Mouse (Mus musculus): ENCODE measurements around the gene Castor1. TPM values are rescaled to one million over a fixed set of nuclear protein-coding genes. Genes with fewer than 3 reads are reported as not detected.
A peak's percentile ranks its signal among the peaks of the same experiment; 100 is the strongest.
"Not testable (repeated sequence)": the region's sequence is repeated elsewhere in the genome, so short reads cannot be mapped to it uniquely, and the experiment has no call there.

Gene Castor1
- total RNA-seq (2017): 0.64 to 8.6 TPM (median 2.4 TPM) in 3 replicates

DNA sequence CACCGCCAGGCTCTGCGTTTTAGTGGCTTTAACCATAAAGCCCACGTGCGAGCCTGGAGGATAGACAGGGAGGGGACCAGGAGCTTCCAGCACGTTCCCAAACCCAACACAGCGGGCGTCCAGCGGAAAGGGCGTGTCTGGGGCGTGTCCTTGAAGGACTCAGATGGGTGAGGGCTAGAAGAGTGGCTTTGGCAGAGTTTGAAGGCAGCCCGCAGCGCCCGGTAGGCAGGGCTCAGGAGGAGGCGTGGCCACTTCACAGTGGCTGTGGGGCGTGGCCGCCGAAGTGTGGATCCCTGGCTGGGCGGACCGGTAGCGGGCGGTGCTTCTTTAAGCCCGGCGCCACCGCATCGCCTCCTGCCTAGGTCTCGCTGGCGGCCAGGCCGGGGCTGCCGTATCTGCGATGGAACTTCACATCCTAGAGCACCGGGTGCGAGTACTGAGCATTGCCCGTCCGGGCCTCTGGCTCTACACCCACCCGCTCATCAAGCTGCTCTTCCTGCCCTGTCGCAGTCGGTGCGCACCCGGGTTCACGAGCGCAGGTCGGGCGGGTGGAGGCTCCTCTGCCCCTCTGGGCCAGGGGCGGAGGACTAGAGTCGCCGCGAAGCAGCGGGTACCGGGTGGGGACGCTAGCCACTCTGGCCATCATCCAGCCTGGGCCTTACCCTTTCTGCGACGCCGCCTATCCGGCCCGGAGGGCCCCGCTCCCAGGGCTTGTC lies at the start of gene Castor1:
Gene Castor1, plus strand, starts transcription at position 312 of the 716 bp plus-strand sequence.
- peak; percentile 74 for ATAC-seq (replicated peaks; ENCODE audit: insufficient number of reproducible peaks, low FRiP score, low TSS enrichment, poor library complexity, severe bottlenecking)

DNA sequence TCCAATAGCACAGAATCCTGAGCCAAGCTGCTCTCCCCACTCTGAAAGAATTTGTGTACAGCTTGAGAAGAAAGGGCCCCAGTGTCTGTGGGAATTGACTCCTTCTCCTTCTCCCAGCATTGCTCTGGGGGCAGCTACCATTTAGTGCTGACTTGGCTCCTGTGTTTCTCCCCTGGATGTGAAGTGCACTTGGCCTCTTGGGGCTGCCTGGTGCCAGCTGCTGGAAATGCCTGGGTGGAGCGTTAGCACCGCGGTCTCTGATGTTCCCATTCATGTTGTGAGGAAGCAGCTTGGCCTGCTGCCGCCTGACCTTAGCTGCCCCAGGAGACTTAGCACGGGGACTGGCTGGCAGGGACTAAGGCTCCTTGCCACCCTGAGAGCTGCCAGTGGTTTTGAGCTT lies 43.4 kb upstream of the Castor1 start:
- no peak for ATAC-seq (replicated peaks; ENCODE audit: insufficient number of reproducible peaks, low FRiP score, low TSS enrichment, poor library complexity, severe bottlenecking)

DNA sequence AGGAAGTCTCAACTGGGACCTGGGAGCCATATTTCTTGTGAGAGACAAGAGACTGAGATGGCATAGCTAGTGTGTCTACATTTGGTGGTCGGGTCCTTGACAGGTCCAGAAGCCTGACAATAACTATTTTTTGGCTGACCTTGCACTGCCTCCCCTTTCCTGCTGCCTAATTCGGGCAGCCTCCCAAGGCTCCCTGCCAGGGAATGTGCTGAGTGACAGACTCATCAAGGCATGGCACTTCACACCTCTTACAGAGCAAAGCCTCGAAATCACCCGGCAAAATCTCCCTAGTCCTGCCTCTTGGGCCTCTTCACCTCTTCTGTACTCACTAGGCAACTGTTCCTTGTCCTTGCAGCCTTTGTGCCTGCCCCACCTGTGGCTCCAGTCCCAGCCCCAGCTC lies 40.3 kb upstream of the Castor1 start:
- no peak for ATAC-seq (replicated peaks; ENCODE audit: insufficient number of reproducible peaks, low FRiP score, low TSS enrichment, poor library complexity, severe bottlenecking)

DNA sequence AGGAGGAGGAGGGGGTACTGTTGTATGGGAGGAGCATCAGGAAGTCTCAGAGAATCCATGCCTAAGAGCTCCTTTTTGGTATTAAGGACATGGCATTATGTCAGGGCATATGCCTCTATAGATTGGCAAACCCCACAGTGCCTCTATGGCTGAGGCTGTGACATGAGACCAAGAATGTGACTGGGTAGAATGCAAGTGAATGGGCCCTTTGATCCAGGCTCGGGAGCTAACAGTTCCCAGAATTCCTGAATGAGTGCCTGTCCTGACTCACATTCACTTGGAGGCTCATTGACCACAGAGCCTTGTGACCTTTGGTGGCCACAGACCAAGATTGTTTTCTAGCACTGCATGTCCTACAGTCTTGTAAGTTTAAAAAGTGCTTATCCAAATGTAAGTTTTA lies 36.0 kb upstream of the Castor1 start:
- no peak for ATAC-seq (replicated peaks; ENCODE audit: insufficient number of reproducible peaks, low FRiP score, low TSS enrichment, poor library complexity, severe bottlenecking)

DNA sequence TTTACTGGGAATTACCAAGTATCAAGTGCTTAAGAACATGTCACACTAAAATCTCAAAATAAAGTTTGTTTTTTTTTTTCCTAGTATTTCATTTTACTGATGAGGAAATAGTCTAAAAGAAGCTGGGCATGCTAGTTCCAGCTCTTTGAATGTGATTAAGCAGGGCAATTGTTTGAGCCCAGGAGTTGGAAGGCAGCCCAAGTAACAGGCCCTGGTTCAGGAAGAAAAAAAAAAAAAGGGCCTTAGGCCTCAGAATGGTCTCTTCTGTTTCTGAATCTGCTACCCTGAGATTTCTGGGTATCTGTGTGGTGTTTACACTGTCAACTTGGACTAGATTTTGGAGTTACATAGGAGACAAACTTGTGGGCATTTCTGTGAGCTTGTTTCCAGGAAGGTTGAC lies 34.5 kb upstream of the Castor1 start:
- ATAC-seq (replicated peaks; ENCODE audit: insufficient number of reproducible peaks, low FRiP score, low TSS enrichment, poor library complexity, severe bottlenecking): no peak

DNA sequence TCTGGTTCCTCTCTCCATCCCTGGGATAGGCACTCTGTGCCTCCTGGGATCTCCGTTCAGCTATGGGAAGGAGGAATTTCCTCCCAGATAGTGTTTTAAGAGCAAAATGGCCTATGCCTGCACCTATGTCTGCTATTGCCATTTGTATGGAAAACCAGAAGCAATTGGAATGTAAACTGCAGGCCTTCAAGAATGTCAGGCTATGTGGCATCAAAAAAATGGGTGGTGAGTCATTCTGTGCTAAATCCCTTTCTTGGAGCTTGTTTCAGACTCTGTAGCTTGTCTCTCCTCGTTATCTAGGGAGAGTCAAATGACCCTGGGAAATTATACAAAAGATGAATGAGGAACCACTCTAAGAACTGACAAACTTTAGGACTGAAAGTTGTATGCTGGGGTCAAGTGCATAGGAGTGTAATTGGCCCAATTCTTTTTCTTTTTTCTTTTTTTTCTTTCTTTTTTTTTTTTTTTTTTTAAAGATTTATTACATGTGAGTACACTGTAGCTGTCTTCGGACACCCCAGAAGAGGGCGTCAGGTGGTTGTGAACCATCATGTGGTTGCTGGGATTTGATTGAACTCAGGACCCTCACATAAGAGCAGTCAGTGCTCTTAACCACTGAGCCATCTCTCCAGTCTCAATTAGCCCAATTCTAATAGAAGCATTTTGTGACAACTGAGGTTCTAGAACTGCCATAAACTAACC lies 33.6 kb upstream of the Castor1 start:
- ATAC-seq (replicated peaks; ENCODE audit: insufficient number of reproducible peaks, low FRiP score, low TSS enrichment, poor library complexity, severe bottlenecking): no peak

DNA sequence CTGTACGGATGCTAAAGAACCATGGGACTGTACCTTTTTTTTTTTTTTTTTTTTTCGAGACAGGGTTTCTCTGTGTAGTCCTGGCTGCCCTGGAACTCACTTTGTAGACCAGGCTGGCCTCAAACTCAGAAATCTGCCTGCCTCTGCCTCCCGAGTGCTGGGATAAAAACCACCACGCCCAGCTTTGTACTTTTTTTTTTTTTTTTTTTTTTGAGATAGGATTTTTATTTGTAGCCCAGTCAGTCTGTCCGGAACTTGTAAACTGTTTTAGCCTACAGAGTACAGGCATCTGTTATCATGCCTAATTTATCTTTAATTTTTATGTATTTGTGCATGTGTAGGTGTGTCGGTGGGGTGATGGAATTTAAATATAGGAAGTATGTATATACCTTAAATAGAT lies 32.5 kb upstream of the Castor1 start:
- not testable (repeated sequence) for ATAC-seq (replicated peaks; ENCODE audit: insufficient number of reproducible peaks, low FRiP score, low TSS enrichment, poor library complexity, severe bottlenecking)

DNA sequence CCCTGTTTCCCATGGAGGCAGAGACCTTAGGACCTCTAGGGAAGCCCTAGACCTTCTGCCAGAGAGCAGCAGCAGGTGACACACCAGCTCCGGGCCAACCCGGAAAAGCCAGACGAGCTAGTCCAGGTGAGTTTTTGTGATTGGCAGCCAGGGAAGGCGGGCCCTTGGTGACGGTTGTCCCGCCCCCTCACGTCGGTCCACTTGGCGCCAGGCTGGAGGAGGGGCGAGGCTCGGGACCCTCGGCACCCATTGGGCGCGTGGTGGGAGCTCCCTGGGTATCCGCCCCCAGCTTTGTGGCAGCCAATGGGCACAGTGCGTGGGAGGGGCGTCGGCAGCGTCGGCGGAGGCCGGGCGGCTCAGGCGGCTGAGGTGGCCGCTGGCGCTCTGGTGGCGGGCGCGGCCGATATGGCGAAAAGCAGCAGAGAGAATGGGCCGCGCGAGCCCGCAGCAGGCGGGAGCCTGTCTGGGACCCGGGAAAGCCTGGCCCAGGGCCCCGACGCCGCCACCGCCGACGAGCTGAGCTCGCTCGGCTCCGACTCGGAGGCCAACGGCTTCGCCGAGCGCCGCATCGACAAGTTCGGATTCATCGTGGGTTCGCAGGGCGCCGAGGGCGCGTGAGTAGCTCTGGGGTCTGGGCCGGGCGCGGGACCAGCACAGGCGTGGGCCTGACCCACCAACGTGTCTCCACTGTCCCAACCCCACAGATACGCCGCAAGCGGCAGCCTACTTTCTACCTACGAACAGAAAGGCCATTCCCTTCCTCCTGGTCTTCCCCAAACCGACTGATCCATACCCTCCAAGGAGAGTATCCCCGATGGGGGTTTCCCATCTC lies 31.3 kb upstream of the Castor1 start, which contains the start of gene Tbc1d10a:
Gene Tbc1d10a, plus strand, starts transcription at position 304 of the 832 bp plus-strand sequence.
- peak; percentile 99 for ATAC-seq (replicated peaks; ENCODE audit: insufficient number of reproducible peaks, low FRiP score, low TSS enrichment, poor library complexity, severe bottlenecking)

DNA sequence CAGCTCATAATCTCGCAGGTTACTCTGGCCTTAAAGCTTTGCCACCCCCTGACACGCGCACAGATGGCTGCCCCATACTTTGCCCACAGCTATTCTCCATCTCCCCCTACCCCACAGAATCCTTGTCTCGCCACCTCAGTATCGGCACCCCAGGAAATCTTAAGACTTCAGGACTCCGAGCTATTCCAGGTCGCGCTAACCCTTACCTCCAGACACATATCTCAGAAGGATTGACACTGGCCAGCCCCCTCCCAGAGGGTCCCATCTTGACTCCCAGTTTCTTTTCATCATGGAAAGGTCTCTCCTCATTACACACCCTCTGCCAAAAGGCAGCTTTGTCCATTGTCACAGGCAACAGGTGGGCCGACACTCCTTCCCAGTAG lies 30.7 kb upstream of the Castor1 start:
- no peak for ATAC-seq (replicated peaks; ENCODE audit: insufficient number of reproducible peaks, low FRiP score, low TSS enrichment, poor library complexity, severe bottlenecking)

DNA sequence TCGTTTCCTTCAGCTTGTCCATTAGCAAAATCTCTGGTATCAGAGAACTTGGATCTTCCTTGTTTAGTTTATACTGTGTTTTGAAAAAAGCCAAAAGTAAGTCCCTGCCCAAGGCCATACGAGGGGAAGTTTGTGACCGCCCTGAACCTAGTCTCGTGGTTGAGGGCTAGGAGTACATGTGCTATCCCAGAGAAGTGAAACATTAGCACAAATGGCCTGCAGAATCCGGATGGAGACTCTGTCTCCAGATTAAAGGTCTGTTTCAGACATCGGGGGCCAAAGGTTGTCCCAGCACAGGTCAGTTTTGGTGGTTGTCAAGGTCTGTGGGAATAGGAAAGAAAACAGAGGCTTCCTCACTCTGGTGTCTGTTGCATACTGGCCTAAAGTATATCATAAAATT lies 28.8 kb upstream of the Castor1 start:
- no peak for ATAC-seq (replicated peaks; ENCODE audit: insufficient number of reproducible peaks, low FRiP score, low TSS enrichment, poor library complexity, severe bottlenecking)

DNA sequence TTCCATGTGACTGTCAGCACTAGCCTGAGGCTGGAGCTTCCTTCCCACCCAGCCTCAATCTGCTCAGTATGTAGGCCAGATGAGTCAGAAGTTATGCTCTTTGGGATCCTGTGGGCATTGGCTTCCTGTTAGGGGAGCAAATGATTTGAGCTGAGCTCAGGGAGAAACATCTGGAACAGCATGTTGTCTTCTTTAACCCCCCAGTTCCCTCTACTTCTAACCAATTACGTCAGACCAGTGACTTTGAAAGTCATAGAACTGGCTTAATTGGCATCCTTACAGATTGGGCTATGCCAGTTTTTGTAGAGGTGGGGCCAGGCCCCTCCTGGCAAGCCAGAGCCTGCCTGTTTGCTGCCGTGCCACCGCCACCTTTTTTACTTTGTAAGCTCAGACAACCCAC lies 27.3 kb upstream of the Castor1 start:
- no peak for ATAC-seq (replicated peaks; ENCODE audit: insufficient number of reproducible peaks, low FRiP score, low TSS enrichment, poor library complexity, severe bottlenecking)

DNA sequence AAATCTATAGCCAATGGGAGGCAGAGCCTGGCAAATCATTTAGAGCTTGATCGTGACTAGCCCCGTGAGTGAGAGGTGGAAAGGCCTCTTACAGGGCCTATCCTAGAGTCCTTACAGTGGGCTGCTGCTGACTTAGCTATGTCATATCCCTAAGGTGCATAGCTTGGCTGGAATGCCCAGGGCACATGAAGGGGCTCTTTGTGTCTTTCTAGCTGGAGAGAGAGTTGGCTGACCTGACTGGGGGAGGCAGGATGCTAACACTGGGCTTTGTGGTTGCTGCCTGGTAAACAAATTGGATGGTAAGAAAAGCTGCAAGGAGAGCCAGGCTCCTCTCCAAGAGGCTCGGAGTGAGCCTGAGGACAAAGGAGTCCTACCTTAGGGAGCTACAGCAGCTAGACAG lies 25.3 kb upstream of the Castor1 start:
- ATAC-seq (replicated peaks; ENCODE audit: insufficient number of reproducible peaks, low FRiP score, low TSS enrichment, poor library complexity, severe bottlenecking): no peak

DNA sequence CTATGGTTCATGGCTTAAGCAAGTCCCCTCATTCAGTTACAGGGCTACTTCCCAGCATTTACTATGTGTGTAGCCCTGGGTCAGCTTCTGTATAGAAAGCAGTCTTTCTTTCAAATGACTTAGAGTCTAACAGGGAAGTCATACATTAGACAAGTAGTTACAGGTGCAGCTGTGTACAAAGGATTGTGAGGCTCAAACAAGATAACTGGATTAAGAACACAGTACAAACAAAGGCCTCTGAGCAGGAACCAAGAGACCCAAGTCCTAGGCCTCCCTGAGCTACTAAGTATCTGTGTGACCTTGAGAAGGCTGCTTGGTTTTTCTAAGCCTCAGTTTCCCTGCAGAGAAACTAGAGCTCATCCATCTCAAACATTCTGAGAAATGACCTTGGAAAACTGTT lies 24.6 kb upstream of the Castor1 start:
- no peak for ATAC-seq (replicated peaks; ENCODE audit: insufficient number of reproducible peaks, low FRiP score, low TSS enrichment, poor library complexity, severe bottlenecking)

DNA sequence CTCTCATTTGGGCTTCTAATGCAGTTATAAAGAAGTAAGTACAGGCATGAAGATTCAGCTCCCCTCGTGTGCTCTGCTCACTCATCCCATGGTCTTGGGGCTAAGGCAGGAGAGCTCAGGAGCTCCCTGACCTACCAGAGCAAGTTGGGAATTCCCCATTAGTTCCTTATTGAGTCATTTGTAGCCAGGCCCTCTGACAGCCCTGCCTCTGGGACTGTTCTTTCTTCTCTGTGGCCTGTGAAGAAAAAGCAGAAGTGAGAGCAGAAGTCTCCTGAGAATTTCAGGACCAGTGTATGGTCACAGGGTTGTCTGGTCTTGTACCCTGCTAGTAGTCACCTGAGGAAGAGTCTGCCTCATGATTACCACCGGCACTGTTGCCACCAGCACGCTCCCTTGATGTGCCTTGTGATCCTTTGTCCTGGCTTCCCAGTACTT lies 22.4 kb upstream of the Castor1 start:
- ATAC-seq (replicated peaks; ENCODE audit: insufficient number of reproducible peaks, low FRiP score, low TSS enrichment, poor library complexity, severe bottlenecking): peak; percentile 87

DNA sequence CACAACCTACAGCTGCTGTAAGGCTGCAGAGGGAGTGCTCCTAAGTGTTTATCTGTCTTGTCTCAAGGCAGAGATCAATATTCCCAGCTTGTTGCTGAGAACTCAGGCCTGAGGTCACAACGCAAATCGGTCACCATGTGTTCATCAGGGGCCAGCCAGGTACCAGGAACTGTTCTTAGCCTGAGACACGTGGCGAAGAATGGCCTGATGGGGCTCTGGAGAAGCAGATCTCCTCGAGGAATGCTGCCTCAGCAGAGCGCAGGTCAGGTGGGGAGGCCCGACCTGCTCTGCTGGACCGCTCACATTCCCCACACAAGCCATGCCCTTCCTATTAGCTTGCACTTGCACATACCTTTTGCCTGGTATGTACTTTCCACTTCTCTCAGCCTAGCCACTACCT lies 21.4 kb upstream of the Castor1 start:
- no peak for ATAC-seq (replicated peaks; ENCODE audit: insufficient number of reproducible peaks, low FRiP score, low TSS enrichment, poor library complexity, severe bottlenecking)

DNA sequence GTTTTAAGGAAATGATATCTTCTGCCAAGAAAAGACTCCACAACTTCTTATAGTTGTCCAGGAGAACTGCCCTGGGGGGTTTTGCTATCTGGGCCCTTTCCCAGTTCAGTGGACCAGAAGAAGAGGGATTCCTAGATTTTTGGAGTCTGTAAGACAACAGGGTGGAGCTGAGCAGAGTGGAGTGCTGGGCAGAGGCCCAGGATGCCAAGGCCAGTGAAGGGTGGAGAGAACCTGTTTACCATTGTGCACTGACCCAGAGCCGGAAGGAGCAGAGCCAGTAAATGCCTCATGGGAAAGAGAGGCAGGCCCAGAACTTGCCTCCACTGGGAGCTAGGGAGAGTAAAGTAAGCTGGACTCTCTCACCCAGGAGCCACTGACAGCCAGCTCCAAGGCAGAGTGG lies 20.3 kb upstream of the Castor1 start:
- ATAC-seq (replicated peaks; ENCODE audit: insufficient number of reproducible peaks, low FRiP score, low TSS enrichment, poor library complexity, severe bottlenecking): no peak

DNA sequence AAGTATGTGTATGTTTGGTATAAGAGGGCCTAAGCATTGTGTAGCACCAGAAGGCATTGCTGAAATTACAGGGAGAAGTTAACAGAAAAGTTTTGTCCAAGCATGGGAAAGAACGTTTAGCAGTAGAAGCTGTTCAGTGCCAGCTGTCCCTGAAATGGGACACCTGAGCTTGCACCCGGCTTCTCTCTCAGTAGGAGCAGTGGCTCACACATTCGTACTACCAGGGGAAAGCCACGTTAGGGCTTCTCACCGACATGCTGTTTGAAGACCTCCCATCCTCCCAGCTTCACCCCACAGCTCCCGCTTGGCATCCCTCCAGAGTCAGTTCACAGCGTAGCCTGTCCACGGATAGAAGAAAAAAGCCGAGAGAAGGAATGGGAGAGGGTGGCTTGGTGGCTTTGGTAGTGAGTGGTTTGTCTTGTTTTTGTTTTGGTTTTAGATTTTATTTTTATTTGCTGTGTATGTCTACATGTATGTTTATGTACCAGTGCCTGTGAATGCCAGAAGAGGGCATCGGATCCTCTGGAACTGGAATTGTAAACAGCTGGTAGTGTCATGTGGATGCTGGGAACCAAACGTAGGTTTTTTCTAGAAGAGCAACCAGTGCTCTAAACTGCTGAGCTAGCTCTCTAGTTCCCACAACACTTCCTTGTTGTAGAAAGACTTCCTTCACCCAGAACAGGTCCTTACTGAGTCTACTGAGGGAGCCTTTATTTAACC lies 15.9 kb upstream of the Castor1 start:
- ATAC-seq (replicated peaks; ENCODE audit: insufficient number of reproducible peaks, low FRiP score, low TSS enrichment, poor library complexity, severe bottlenecking): no peak

DNA sequence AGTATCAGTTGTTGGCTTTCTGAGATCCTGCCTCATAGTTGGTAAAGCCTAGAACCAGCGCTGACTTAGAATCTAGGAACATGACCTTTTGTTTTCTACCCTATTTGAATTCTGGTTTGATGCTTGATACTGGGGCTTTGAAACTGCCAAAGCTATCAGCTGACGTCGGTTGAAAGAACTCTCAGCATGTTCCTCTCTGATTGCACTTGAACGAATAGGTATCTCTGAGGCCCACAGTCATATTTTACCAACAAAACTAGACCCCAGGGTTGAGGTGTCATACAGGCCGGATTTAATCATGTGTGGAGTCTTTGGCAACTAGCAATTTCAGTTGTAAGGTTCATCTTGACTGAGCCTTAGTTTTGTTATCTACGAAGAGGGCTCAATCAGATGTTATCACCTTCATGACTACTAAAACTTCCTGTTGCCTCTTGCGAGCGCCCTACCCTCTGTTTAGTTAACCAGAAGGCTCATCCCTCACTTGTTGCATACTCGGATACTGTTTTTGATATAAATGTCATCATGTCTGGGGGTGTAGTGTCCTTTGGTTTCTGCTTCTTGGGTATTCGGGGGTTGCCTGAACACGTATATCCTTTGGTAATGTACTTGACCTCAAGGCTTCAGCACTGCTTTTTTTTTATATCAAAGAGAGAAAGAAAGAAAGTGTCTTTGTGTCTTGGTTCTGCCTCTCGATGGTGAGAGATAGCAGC lies 14.9 kb upstream of the Castor1 start:
- ATAC-seq (replicated peaks; ENCODE audit: insufficient number of reproducible peaks, low FRiP score, low TSS enrichment, poor library complexity, severe bottlenecking): no peak
